Mouse (Mus musculus) layer of hippocampus, adult 18-20 months (tissue): ENCODE measurements around the gene Pitpna. TPM values are rescaled to one million over a fixed set of nuclear protein-coding genes. Genes with fewer than 3 reads are reported as not detected.
A peak's percentile ranks its signal among the peaks of the same experiment; 100 is the strongest.

Experiments used
- DNase-seq, 2 experiments: peaks; one replicate each; pipeline ENCODE4 v3.0.0; 2022; ENCODE audit warnings: low spot score in 2 of 2
- total RNA-seq, 2 experiments: library from RNA; stranded (reverse); gene quantifications; 2 replicates each; pipeline ENCODE4 v1.2.3; 2021

Gene Pitpna
- total RNA-seq, 2 experiments from 2014 or later: 279 to 288 TPM

- no peak for DNase-seq
These were observed 25.1 kb upstream of the Pitpna start for GRCm38 (mm10) chr11:75562840-75563239.

- no peak for DNase-seq
These were observed 23.9 kb upstream of the Pitpna start for GRCm38 (mm10) chr11:75563851-75564548.

- no peak for DNase-seq
These were observed 22.0 kb upstream of the Pitpna start for GRCm38 (mm10) chr11:75565849-75566248.

GRCm38 (mm10) chr11:75566276-75567196 lies 21.4 kb upstream of the Pitpna start:
- DNase-seq: no peak

- DNase-seq: peak in 1 of 2 experiments; percentile 46
These were observed 20.4 kb upstream of the Pitpna start for GRCm38 (mm10) chr11:75567346-75568114.

GRCm38 (mm10) chr11:75568115-75568511 lies 19.8 kb upstream of the Pitpna start:
- DNase-seq: no peak

- no peak for DNase-seq
These were observed 18.9 kb upstream of the Pitpna start for GRCm38 (mm10) chr11:75568962-75569361.

GRCm38 (mm10) chr11:75570375-75571125 lies 17.3 kb upstream of the Pitpna start:
- DNase-seq: no peak

GRCm38 (mm10) chr11:75571126-75571990 lies 16.5 kb upstream of the Pitpna start:
- DNase-seq: no peak

- DNase-seq: peak in 1 of 2 experiments; percentile 56
These were observed 15.6 kb upstream of the Pitpna start for GRCm38 (mm10) chr11:75572301-75572791.

GRCm38 (mm10) chr11:75572854-75573650 lies 14.8 kb upstream of the Pitpna start:
- DNase-seq: peak; percentile 88 to 96

GRCm38 (mm10) chr11:75574378-75575123 lies 13.3 kb upstream of the Pitpna start:
- no peak for DNase-seq

- no peak for DNase-seq
These were observed 12.3 kb upstream of the Pitpna start for GRCm38 (mm10) chr11:75575560-75576123.

- DNase-seq: no peak
These were observed 9.3 kb upstream of the Pitpna start for GRCm38 (mm10) chr11:75578609-75579008.

- no peak for DNase-seq
These were observed 6.3 kb upstream of the Pitpna start for GRCm38 (mm10) chr11:75581495-75582149.

- DNase-seq: no peak
These were observed 4.4 kb upstream of the Pitpna start for GRCm38 (mm10) chr11:75583521-75583920.

GRCm38 (mm10) chr11:75585061-75585460 lies 2.8 kb upstream of the Pitpna start:
- no peak for DNase-seq
